Mouse (Mus musculus) forebrain, embryonic 11.5 days (tissue): ENCODE data around the gene Trub2. TPM values are rescaled to one million over a fixed set of nuclear protein-coding genes. Genes with fewer than 3 reads are reported as not detected.

ENCODE experiments used
- ATAC-seq: fragments of 200-750 bp; cut with Nextera tagmentation; replicated peaks from 2 replicates; pipeline ENCODE4 v1.8.0; 2017; ENCODE audit warnings: moderate TSS enrichment; ENCODE audit not compliant: low FRiP score
- DNase-seq: peaks from one replicate; pipeline ENCODE4 v3.0.0-alpha.2; 2017; ENCODE audit warnings: low spot score
- H3K27ac ChIP-seq: fragments of 300-500 bp; sonication (generic); 2 replicates; pipeline ENCODE4 v1.5.1; 2014; ENCODE audit warnings: low read depth, low read length
- H3K27me3 ChIP-seq: fragments of 300-500 bp; sonication (generic); 2 replicates; pipeline ENCODE4 v1.6.1; 2014; ENCODE audit warnings: mild to moderate bottlenecking, low read length, mixed read lengths; ENCODE audit not compliant: control insufficient read depth, insufficient read depth
- H3K36me3 ChIP-seq: fragments of 300-500 bp; sonication (generic); 2 replicates; pipeline ENCODE4 v1.6.1; 2014; ENCODE audit warnings: mild to moderate bottlenecking, low read length, moderate library complexity, mixed read lengths; ENCODE audit not compliant: control insufficient read depth, insufficient read depth
- H3K4me1 ChIP-seq: fragments of 300-500 bp; sonication (generic); replicated peaks from 2 replicates; pipeline ENCODE4 v1.6.1; 2014; ENCODE audit warnings: low read length, mixed read lengths; ENCODE audit not compliant: control insufficient read depth, insufficient read depth
- H3K4me2 ChIP-seq: fragments of 300-500 bp; sonication (generic); 2 replicates; pipeline ENCODE4 v1.6.1; 2014; ENCODE audit warnings: low read depth, mild to moderate bottlenecking, low read length, moderate library complexity, mixed read lengths; ENCODE audit not compliant: severe bottlenecking
- H3K4me3 ChIP-seq: fragments of 300-500 bp; sonication (generic); 2 replicates; pipeline ENCODE4 v1.5.1; 2014; ENCODE audit warnings: low read depth, low read length
- H3K9ac ChIP-seq: fragments of 300-500 bp; sonication (generic); 2 replicates; pipeline ENCODE4 v1.6.1; 2014; ENCODE audit warnings: low read length
- H3K9me3 ChIP-seq: fragments of 300-500 bp; sonication (generic); 2 replicates; pipeline ENCODE4 v1.6.1; 2016; ENCODE audit warnings: low read length, mixed read lengths; ENCODE audit not compliant: control insufficient read depth
- WGBS: fragments of 180-500 bp; shearing (Covaris S2); extraction: QIAGEN DNeasy Blood & Tissue Kit; methylation state at CpG from one replicate; pipeline ENCODE4 v1.1.7; 2014; 5-methylcytosine and 5-hydroxymethylcytosine counted together
- polyA plus RNA-seq: library from polyadenylated mRNA; unstranded; fragments of >200 nt; fragmentation: Nextera tagmentation; extraction: Ambion mirVana; gene quantifications from 2 replicates; pipeline ENCODE4 v1.2.1, GENCODE M21; 2014

Gene Trub2
- polyA plus RNA-seq: 34.0 and 35.0 TPM in 2 replicates

DNA sequence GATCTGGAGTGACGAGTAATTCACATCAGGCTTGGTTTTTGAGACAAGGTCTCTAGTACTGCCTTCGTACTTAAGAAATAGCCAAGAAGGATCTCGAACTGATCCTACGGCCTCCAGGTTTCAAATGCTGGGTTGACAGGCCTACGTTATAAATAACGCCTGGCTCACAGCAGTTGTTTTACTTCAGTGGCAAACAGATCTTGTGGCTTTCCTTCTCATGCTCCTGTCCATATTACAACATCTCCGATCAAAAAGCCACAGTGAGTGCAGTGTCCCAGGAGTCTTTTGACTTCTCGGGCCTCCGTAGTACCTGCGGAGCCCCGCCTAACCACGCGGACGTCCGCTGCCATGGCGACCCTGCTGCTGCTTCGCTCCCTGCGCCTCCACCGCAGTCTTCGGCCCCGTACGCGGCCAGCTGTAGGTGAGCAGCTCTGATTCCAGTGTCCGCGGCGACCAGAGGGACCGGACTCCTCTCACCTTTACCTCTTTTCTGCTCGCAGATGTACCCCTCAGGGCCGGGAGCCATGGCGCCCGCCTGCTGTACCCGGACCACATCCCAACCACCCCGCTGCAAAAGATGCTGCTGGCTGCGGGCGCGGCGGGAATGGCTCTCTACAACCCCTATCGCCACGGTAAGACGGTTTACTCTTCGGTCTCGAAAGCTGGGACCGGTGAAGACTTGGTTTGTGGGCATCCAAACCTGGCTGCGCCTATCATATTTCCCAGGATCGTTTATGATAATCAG, at the start of gene Trub2:
TSS of gene Trub2 (minus strand) at position 566 of the 745 bp plus-strand sequence.
- Histone ChIP-seq H3K27me3 (no peaks in the 10 kb centered on the region), H3K36me3 (peaks cover 13% of the 10 kb centered on the region; the same call in 1 of the 2 replicates), H3K4me1 (peaks cover 5% of the 10 kb centered on the region; the same call in 1 of the 2 replicates), H3K4me2 (peak within 1 kb of the TSS; percentile 89), H3K27ac (0 out of 2 replicates have a peak within 1 kb of the TSS, but pooled peaks have one; percentile 10), H3K9me3 (no peaks in the 10 kb centered on the region), H3K4me3 (peak within 1 kb of the TSS; percentile 67), H3K9ac (peak within 1 kb of the TSS; percentile 83)
- DNase-seq: peak; percentile 84
- peak; percentile 89 for ATAC-seq
- WGBS: 1% methylated on average over 45 of the region's 45 CpGs

DNA sequence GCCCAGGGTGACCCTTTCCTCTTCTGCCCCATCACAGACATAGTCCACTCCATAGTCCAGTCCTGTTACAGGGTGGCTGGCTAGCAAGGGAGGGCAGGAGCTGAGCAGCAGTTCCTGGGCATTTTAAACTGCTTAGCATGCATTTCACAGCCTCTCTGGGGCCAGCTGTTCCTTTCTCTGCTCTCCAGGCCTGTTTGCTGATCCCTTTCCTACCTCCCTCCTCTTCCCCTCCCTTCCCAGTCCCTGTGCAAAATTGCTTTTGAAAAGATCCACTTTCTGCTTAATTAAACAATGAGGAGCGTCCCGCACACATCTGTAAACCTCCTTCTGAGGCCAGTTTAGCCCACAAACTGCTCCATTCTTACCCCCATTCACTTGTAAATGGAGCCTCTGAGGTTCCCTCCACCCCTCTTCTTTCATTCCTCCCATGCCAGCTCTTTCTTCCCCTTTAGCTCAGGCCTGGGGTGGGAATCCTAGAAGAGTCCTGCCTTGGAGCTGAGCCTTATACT, 47.1 kb upstream of the Trub2 start:
- no peak overlapping the region for H3K27ac ChIP-seq
- H3K4me1 ChIP-seq: peaks cover 10% of the 10 kb centered on the region; the same call in 1 of the 2 replicates
- WGBS: 17% methylated on average over 2 of the region's 2 CpGs
- peak overlapping the region; percentile 15; the same call in 1 of the 2 replicates for H3K4me2 ChIP-seq
- H3K9me3 ChIP-seq: no peaks in the 10 kb centered on the region
- no peak overlapping the region for H3K4me3 ChIP-seq
- no peak for DNase-seq
- no peaks in the 10 kb centered on the region for H3K36me3 ChIP-seq
- no peak overlapping the region; the same call in 1 of the 2 replicates for H3K9ac ChIP-seq
- peak; percentile 58 for ATAC-seq
- H3K27me3 ChIP-seq: peaks cover 9% of the 10 kb centered on the region

DNA sequence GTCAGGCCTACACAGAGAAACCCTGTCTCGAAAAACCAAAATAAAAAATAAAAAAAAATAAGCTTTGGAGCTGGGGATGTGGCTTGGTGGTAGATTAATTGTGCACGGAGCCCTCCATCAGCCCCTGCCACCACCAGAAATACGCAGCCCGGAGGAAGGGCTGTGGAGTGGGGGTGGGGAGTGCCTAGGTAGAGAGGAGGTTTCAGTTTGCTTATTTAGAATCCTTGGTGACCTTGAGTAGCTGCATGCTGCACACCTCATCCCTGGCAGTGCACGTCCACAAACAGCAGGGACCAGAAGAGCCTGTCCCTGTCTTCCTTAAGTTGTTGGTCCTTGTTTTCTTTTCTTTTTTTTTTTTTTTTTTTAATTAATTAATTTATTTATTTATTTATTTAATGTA, 45.5 kb upstream of the Trub2 start:
- DNase-seq (no peak), ATAC-seq (no peak)
- 92% methylated on average over 5 of the region's 5 CpGs for WGBS
- peaks cover 8% of the 10 kb centered on the region; the same call in 1 of the 2 replicates for H3K4me1 ChIP-seq
- H3K9me3 ChIP-seq: no peaks in the 10 kb centered on the region
- peaks cover 9% of the 10 kb centered on the region for H3K27me3 ChIP-seq
- H3K36me3 ChIP-seq: no peaks in the 10 kb centered on the region
- no peak overlapping the region for H3K27ac ChIP-seq
- no peak overlapping the region for H3K4me2 ChIP-seq
- H3K9ac ChIP-seq: no peak overlapping the region
- no peak overlapping the region for H3K4me3 ChIP-seq

DNA sequence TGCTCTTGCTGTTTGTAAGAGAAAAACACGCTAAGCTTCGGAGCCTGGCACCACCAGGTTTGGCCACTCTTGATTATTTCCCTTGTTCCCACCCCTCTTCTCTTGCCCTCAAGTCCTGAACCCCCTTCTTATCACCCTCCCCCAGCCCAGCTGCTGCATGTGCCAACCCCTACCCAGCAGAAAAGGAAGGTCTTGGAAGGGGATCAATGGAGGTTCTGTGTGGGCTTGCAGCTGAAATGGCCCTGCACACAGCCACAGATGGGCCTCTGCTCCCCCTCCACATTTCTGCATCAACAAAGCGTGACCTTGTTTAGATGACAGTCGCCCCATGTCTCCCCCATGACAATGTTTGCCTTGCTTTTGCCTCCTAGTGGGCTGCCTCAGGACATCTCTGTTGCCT, 42.8 kb upstream of the Trub2 start:
- WGBS: 84% methylated on average over 4 of the region's 4 CpGs
- Histone ChIP-seq H3K27ac (no peak overlapping the region), H3K4me3 (no peak overlapping the region), H3K27me3 (no peaks in the 10 kb centered on the region; the same call in 1 of the 2 replicates), H3K9me3 (no peaks in the 10 kb centered on the region), H3K36me3 (no peaks in the 10 kb centered on the region), H3K4me2 (no peak overlapping the region), H3K9ac (no peak overlapping the region), H3K4me1 (peaks cover 10% of the 10 kb centered on the region; the same call in 1 of the 2 replicates)
- ATAC-seq (no peak), DNase-seq (no peak)

DNA sequence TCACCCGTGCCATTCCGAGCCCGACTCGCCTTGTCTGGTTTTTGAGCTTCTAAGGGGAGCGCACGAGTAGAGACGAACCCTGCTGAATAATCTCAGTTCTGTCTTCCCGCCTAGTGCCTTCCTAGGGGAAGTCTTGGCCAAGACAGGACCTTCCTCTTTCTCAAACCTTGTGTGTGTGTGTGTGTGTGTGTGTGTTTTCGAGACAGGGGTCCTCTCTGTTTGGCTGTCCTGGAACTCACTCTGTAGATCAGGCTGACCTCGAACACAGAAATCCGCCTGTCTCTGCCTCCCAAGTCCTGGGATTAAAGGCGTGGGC, 39.4 kb upstream of the Trub2 start:
- H3K4me3 ChIP-seq: peak overlapping the region; percentile 92
- H3K27ac ChIP-seq: no peak overlapping the region
- peak overlapping the region; percentile 79 for H3K9ac ChIP-seq
- H3K4me1 ChIP-seq: peaks cover 2% of the 10 kb centered on the region; the same call in 1 of the 2 replicates
- no peak for ATAC-seq
- H3K36me3 ChIP-seq: no peaks in the 10 kb centered on the region
- H3K9me3 ChIP-seq: no peaks in the 10 kb centered on the region
- no peak for DNase-seq
- WGBS: 5% methylated on average over 12 of the region's 12 CpGs
- H3K4me2 ChIP-seq: peak overlapping the region; percentile 75
- no peaks in the 10 kb centered on the region; the same call in 1 of the 2 replicates for H3K27me3 ChIP-seq

DNA sequence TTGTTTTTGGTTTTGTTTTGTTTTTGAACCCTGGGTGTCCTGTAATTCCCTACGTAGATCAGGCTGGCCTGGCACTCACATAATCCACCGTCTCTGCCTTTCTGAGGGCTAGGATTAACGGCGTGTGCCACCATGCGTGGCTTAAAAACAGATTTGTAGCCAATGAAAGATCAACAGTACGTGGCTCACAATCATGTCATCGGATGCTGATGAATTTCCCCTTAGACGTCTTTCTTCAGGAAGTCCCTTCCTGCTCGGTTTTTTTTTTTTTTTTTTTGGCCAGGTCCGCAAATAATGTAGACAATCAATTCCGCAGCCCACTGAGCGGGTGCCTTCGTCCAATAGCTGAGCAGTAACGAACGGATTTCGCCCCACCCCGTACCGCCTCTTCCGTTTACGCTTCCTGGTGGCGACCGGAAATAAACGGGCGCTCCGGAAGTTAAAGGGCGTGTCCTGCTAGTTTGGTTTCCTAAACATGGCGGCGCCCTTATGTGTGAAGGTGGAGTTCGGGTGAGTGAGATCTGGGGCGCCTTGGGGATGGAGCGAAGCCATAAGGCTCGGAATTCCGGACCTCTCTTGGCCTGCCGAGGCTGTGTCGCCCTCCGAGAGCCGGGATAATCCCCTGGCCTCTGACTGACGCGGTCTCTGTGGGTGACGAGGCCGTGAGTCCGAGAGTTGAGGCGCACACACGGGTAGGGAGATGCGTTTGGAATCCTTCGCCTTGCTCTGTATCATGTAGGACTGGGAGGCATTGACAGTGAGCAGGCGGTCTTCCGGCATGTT, 38.8 kb upstream of the Trub2 start:
- under 1% methylated on average over 48 of the region's 48 CpGs for WGBS

DNA sequence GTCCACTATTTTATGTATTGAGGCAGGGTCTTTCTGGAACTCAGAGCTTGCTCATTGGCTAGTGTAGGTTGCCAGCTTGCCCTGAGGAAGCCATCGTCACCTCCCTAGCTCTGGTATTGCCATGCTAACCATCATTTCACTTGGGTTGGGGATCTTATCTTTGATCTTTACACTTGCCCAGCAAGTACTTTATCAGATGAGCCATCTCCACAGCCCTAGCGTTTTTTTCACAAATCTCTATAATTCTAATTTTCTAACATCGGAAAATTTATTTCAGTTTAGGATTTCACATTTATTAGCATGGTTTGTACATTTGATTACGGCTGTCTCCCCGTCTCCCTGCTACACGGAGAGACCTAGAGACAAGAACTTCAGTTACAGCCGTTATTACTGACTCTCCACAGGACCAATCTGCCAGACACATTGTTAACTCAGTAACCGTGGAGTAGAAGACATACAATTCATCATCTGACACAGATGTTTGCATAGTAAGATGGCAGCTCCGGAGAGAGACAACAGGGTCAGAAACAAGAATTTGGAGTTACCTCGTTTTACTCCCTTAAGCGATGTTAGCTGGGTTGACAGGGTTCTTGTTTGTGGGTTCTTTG, 38.1 kb upstream of the Trub2 start:
- ATAC-seq: no peak
- H3K27ac ChIP-seq: peak overlapping the region; percentile 88
- 22% methylated on average over 11 of the region's 11 CpGs for WGBS

More for the DNA sequence above, 38.8 kb upstream of the Trub2 start:
- H3K27ac ChIP-seq: peak overlapping the region; percentile 88
- peak overlapping the region; percentile 80 for H3K4me2 ChIP-seq
- peak overlapping the region; percentile 92 for H3K4me3 ChIP-seq
- ATAC-seq (peak; percentile 93), DNase-seq (peak; percentile 94)
- no peaks in the 10 kb centered on the region; the same call in 1 of the 2 replicates for H3K27me3 ChIP-seq
- peak overlapping the region; percentile 79 for H3K9ac ChIP-seq
- no peaks in the 10 kb centered on the region for H3K36me3 ChIP-seq
- H3K4me1 ChIP-seq: peaks cover 2% of the 10 kb centered on the region; the same call in 1 of the 2 replicates
- no peaks in the 10 kb centered on the region for H3K9me3 ChIP-seq

More for the DNA sequence above, 38.1 kb upstream of the Trub2 start:
- H3K9ac ChIP-seq: peak overlapping the region; percentile 79
- H3K4me3 ChIP-seq: peak overlapping the region; percentile 92
- no peak for DNase-seq
- H3K27me3 ChIP-seq: no peaks in the 10 kb centered on the region; the same call in 1 of the 2 replicates
- no peaks in the 10 kb centered on the region for H3K9me3 ChIP-seq
- H3K4me1 ChIP-seq: peaks cover 2% of the 10 kb centered on the region; the same call in 1 of the 2 replicates
- H3K4me2 ChIP-seq: peak overlapping the region; percentile 80
- no peaks in the 10 kb centered on the region for H3K36me3 ChIP-seq
